25 mouse cellular contexts compared by ENCODE assay signal in genomic region chr17:87160270-87160669, GRCm38 (mm10).
"Had no signal": no experiment of that assay in that cellular context is flagged by ENCODE, and none has a peak within 500 bp of the region (broad histone marks: within the 10 kb centered on the region; RNA-seq: fewer than 3 reads in every experiment).

No protein-coding gene starts in this region.

- H3K4me2 ChIP-seq: heart, embryonic 11.5 days; heart, embryonic 13.5 days; heart, embryonic 15.5 days; hindbrain, embryonic 13.5 days; hindbrain, embryonic 15.5 days; limb, embryonic 12.5 days; liver, embryonic 11.5 days; liver, embryonic 13.5 days; liver, embryonic 15.5 days had no signal

- H3K27ac ChIP-seq: gastrocnemius, adult 2 months; heart, embryonic 13.5 days; heart, embryonic 15.5 days; hindbrain, embryonic 13.5 days; hindbrain, embryonic 15.5 days; hindbrain, postnatal 0 days; layer of hippocampus, adult 2 months; left cerebral cortex, adult 2 months; limb, embryonic 10.5 days; limb, embryonic 12.5 days; liver, embryonic 13.5 days; liver, embryonic 15.5 days had no signal

- H3K9ac ChIP-seq: heart, embryonic 13.5 days; heart, embryonic 15.5 days; hindbrain, embryonic 13.5 days; hindbrain, embryonic 15.5 days; limb, embryonic 12.5 days; liver, embryonic 13.5 days; liver, embryonic 15.5 days had no signal

- H3K9me3 ChIP-seq: heart, embryonic 13.5 days; heart, embryonic 15.5 days; hindbrain, embryonic 13.5 days; hindbrain, embryonic 15.5 days; limb, embryonic 10.5 days; limb, embryonic 12.5 days; liver, embryonic 13.5 days; liver, embryonic 15.5 days had no signal

- H3K27me3 ChIP-seq: heart, embryonic 13.5 days; heart, embryonic 15.5 days; hindbrain, embryonic 13.5 days; hindbrain, embryonic 15.5 days; limb, embryonic 12.5 days; liver, embryonic 13.5 days; liver, embryonic 15.5 days had no signal

- H3K4me3 ChIP-seq: gastrocnemius, adult 2 months; heart, embryonic 13.5 days; heart, embryonic 15.5 days; hindbrain, embryonic 13.5 days; hindbrain, embryonic 15.5 days; layer of hippocampus, adult 2 months; left cerebral cortex, adult 2 months; limb, embryonic 10.5 days; limb, embryonic 12.5 days; liver, embryonic 13.5 days; liver, embryonic 15.5 days had no signal

- H3K4me1 ChIP-seq: hindbrain, embryonic 13.5 days; hindbrain, embryonic 15.5 days had no signal

- DNase-seq: gastrocnemius, adult 2 months; gastrocnemius, postnatal 10 days; gastrocnemius, postnatal 25 days; heart, adult 18-20 months; heart, postnatal 14 days; heart, postnatal 36 days; kidney, adult 11 months; kidney, adult 2 months; kidney, postnatal 14 days; kidney, postnatal 36 days; liver; liver, embryonic 13.5 days had no signal

- H3K36me3 ChIP-seq: heart, embryonic 13.5 days; heart, embryonic 15.5 days; hindbrain, embryonic 13.5 days; hindbrain, embryonic 15.5 days; limb, embryonic 10.5 days; limb, embryonic 12.5 days; liver, embryonic 13.5 days; liver, embryonic 15.5 days had no signal

- ATAC-seq: hindbrain, postnatal 0 days; intestine, embryonic 16.5 days had no signal
